Mouse (Mus musculus): Measurements from ENCODE around the gene Hist2h4. TPM values are rescaled to one million over a fixed set of nuclear protein-coding genes. Genes with fewer than 3 reads are reported as not detected.
A peak's percentile ranks its signal among the peaks of the same experiment; 100 is the strongest.

Hist2h4 gene
- polyA plus RNA-seq, 1 experiment from 2014 or later: 5.4 TPM

- 93% methylated on average over 8 of the region's 8 CpGs for WGBS
These were observed 3.1 kb upstream of the Hist2h4 start for GRCm38 (mm10) chr3:96266132-96266710.

GRCm38 (mm10) chr3:96264404-96264949 lies 1.4 kb upstream of the Hist2h4 start:
- Histone ChIP-seq H3K4me3 (ENCODE audit: low read depth, low read length) (no peak overlapping the region), H3K9ac (ENCODE audit: low read length) (no peak overlapping the region; the same call in 1 of the 2 replicates), H3K27ac (replicated peaks; ENCODE audit: low read depth, low read length) (peak overlapping the region; percentile 99), H3K9me3 (ENCODE audit: control insufficient read depth, low read length) (no peaks in the 10 kb centered on the region), H3K36me3 (ENCODE audit: control insufficient read depth, insufficient read depth, low read length) (no peaks in the 10 kb centered on the region), H3K27me3 (ENCODE audit: control insufficient read depth, insufficient read depth, low read length) (no peaks in the 10 kb centered on the region), H3K4me2 (ENCODE audit: low read depth, severe bottlenecking) (peak overlapping the region; percentile 83; the same call in 1 of the 2 replicates), H3K4me1 (ENCODE audit: control insufficient read depth, insufficient read depth, low read length) (peaks cover 17% of the 10 kb centered on the region)
- 78% methylated on average over 7 of the region's 7 CpGs for WGBS
- peak; percentile 31 for DNase-seq (ENCODE audit: low spot score)
- no peak for ATAC-seq (ENCODE audit: insufficient number of reproducible peaks, low FRiP score, low TSS enrichment, low read depth)

More at GRCm38 (mm10) chr3:96266132-96266710, 3.1 kb upstream of the Hist2h4 start:
- no peak overlapping the region for H3K27ac ChIP-seq (replicated peaks; ENCODE audit: low read depth, low read length)
- no peaks in the 10 kb centered on the region for H3K9me3 ChIP-seq (ENCODE audit: control insufficient read depth, low read length)
- H3K9ac ChIP-seq (ENCODE audit: low read length): no peak overlapping the region
- no peaks in the 10 kb centered on the region for H3K27me3 ChIP-seq (ENCODE audit: control insufficient read depth, insufficient read depth, low read length)
- no peak for ATAC-seq (ENCODE audit: insufficient number of reproducible peaks, low FRiP score, low TSS enrichment, low read depth)
- H3K4me3 ChIP-seq (ENCODE audit: low read depth, low read length): no peak overlapping the region
- H3K4me2 ChIP-seq (ENCODE audit: low read depth, severe bottlenecking): no peak overlapping the region
- H3K4me1 ChIP-seq (ENCODE audit: control insufficient read depth, insufficient read depth, low read length): peaks cover 17% of the 10 kb centered on the region
- H3K36me3 ChIP-seq (ENCODE audit: control insufficient read depth, insufficient read depth, low read length): no peaks in the 10 kb centered on the region
- DNase-seq (ENCODE audit: low spot score): no peak

- peak overlapping the region; percentile 30 for H3K4me3 ChIP-seq (ENCODE audit: low read depth, low read length)
- 14% methylated on average over 27 of the region's 27 CpGs for WGBS
- H3K36me3 ChIP-seq (ENCODE audit: control insufficient read depth, insufficient read depth, low read length): no peaks in the 10 kb centered on the region
- peak overlapping the region; percentile 83 for H3K4me2 ChIP-seq (ENCODE audit: low read depth, severe bottlenecking)
- peak overlapping the region; percentile 66 for H3K9ac ChIP-seq (ENCODE audit: low read length)
- H3K4me1 ChIP-seq (ENCODE audit: control insufficient read depth, insufficient read depth, low read length): peaks cover 17% of the 10 kb centered on the region
- no peaks in the 10 kb centered on the region for H3K9me3 ChIP-seq (ENCODE audit: control insufficient read depth, low read length)
- H3K27me3 ChIP-seq (ENCODE audit: control insufficient read depth, insufficient read depth, low read length): no peaks in the 10 kb centered on the region
- peak overlapping the region; percentile 99 for H3K27ac ChIP-seq (replicated peaks; ENCODE audit: low read depth, low read length)
- DNase-seq (ENCODE audit: low spot score) (peak; percentile 75), ATAC-seq (ENCODE audit: insufficient number of reproducible peaks, low FRiP score, low TSS enrichment, low read depth) (no peak)
These were observed 670 bp upstream of the Hist2h4 start for GRCm38 (mm10) chr3:96263558-96264403.

- peak overlapping the region; percentile 50 for H3K4me3 ChIP-seq (ENCODE audit: low read depth, low read length)
- under 1% methylated on average over 19 of the region's 19 CpGs for WGBS
- peak overlapping the region; percentile 99 for H3K27ac ChIP-seq (replicated peaks; ENCODE audit: low read depth, low read length)
- H3K9me3 ChIP-seq (ENCODE audit: control insufficient read depth, low read length): no peaks in the 10 kb centered on the region
- peaks cover 14% of the 10 kb centered on the region for H3K4me1 ChIP-seq (ENCODE audit: control insufficient read depth, insufficient read depth, low read length)
- ATAC-seq (ENCODE audit: insufficient number of reproducible peaks, low FRiP score, low TSS enrichment, low read depth) (peak; percentile 76), DNase-seq (ENCODE audit: low spot score) (peak; percentile 78)
- peak overlapping the region; percentile 77 for H3K9ac ChIP-seq (ENCODE audit: low read length)
- H3K4me2 ChIP-seq (ENCODE audit: low read depth, severe bottlenecking): peak overlapping the region; percentile 83
- H3K27me3 ChIP-seq (ENCODE audit: control insufficient read depth, insufficient read depth, low read length): no peaks in the 10 kb centered on the region
- H3K36me3 ChIP-seq (ENCODE audit: control insufficient read depth, insufficient read depth, low read length): no peaks in the 10 kb centered on the region
These were observed 765 bp downstream of the Hist2h4 start for GRCm38 (mm10) chr3:96262216-96262875.

- Histone ChIP-seq H3K4me1 (ENCODE audit: control insufficient read depth, insufficient read depth, low read length) (peaks cover 11% of the 10 kb centered on the region), H3K9me3 (ENCODE audit: control insufficient read depth, low read length) (no peaks in the 10 kb centered on the region), H3K4me3 (ENCODE audit: low read depth, low read length) (0 out of 2 replicates have a peak overlapping the region, but pooled peaks have one; percentile 50), H3K4me2 (ENCODE audit: low read depth, severe bottlenecking) (peak overlapping the region; percentile 83), H3K9ac (ENCODE audit: low read length) (peak overlapping the region; percentile 77; the same call in 1 of the 2 replicates), H3K36me3 (ENCODE audit: control insufficient read depth, insufficient read depth, low read length) (no peaks in the 10 kb centered on the region), H3K27ac (replicated peaks; ENCODE audit: low read depth, low read length) (peak overlapping the region; percentile 99), H3K27me3 (ENCODE audit: control insufficient read depth, insufficient read depth, low read length) (no peaks in the 10 kb centered on the region)
- ATAC-seq (ENCODE audit: insufficient number of reproducible peaks, low FRiP score, low TSS enrichment, low read depth) (no peak), DNase-seq (ENCODE audit: low spot score) (no peak)
- WGBS: 62% methylated on average over 3 of the region's 3 CpGs
These were observed 1.5 kb downstream of the Hist2h4 start for GRCm38 (mm10) chr3:96261623-96262022.

GRCm38 (mm10) chr3:96260220-96260619 lies 2.9 kb downstream of the Hist2h4 start:
- Histone ChIP-seq H3K9ac (ENCODE audit: low read length) (no peak overlapping the region), H3K9me3 (ENCODE audit: control insufficient read depth, low read length) (no peaks in the 10 kb centered on the region), H3K4me1 (ENCODE audit: control insufficient read depth, insufficient read depth, low read length) (peaks cover 11% of the 10 kb centered on the region), H3K27ac (replicated peaks; ENCODE audit: low read depth, low read length) (no peak overlapping the region), H3K36me3 (ENCODE audit: control insufficient read depth, insufficient read depth, low read length) (no peaks in the 10 kb centered on the region), H3K4me2 (ENCODE audit: low read depth, severe bottlenecking) (no peak overlapping the region), H3K27me3 (ENCODE audit: control insufficient read depth, insufficient read depth, low read length) (no peaks in the 10 kb centered on the region), H3K4me3 (ENCODE audit: low read depth, low read length) (no peak overlapping the region)
- ATAC-seq (ENCODE audit: insufficient number of reproducible peaks, low FRiP score, low TSS enrichment, low read depth) (no peak), DNase-seq (ENCODE audit: low spot score) (no peak)
- WGBS: 90% methylated on average over 5 of the region's 5 CpGs

GRCm38 (mm10) chr3:96257190-96257589 lies 5.9 kb downstream of the Hist2h4 start:
- Histone ChIP-seq H3K27ac (replicated peaks; ENCODE audit: low read depth, low read length) (no peak overlapping the region), H3K4me1 (ENCODE audit: control insufficient read depth, insufficient read depth, low read length) (peaks cover 7% of the 10 kb centered on the region; the same call in 1 of the 2 replicates), H3K9ac (ENCODE audit: low read length) (no peak overlapping the region), H3K9me3 (ENCODE audit: control insufficient read depth, low read length) (no peaks in the 10 kb centered on the region), H3K4me2 (ENCODE audit: low read depth, severe bottlenecking) (no peak overlapping the region), H3K27me3 (ENCODE audit: control insufficient read depth, insufficient read depth, low read length) (no peaks in the 10 kb centered on the region), H3K36me3 (ENCODE audit: control insufficient read depth, insufficient read depth, low read length) (no peaks in the 10 kb centered on the region), H3K4me3 (ENCODE audit: low read depth, low read length) (no peak overlapping the region)
- DNase-seq (ENCODE audit: low spot score) (no peak), ATAC-seq (ENCODE audit: insufficient number of reproducible peaks, low FRiP score, low TSS enrichment, low read depth) (no peak)
- WGBS: 71% methylated on average over 3 of the region's 3 CpGs

All from limb, embryonic 11.5 days (tissue).